Mouse (Mus musculus) testis, postnatal 14 days (tissue): ENCODE measurements around the gene Fcrl1.
"Not testable (repeated sequence)": the region's sequence is repeated elsewhere in the genome, so short reads cannot be mapped to it uniquely, and the experiment has no call there.

ENCODE experiments used
- DNase-seq: peaks from one replicate; pipeline ENCODE4 v3.0.0; 2021; ENCODE audit warnings: low spot score

Gene Fcrl1

GRCm38 (mm10) chr3:87376195-87377165 is at the start of gene Fcrl1:
Gene Fcrl1, plus strand, starts transcription at chr3:87376387.
- DNase-seq = peak; percentile 28

GRCm38 (mm10) chr3:87337899-87338298 is 38.3 kb upstream of the Fcrl1 start:
- no peak for DNase-seq

- not testable (repeated sequence) for DNase-seq
Measured at GRCm38 (mm10) chr3:87350992-87351391, 25.2 kb upstream of the Fcrl1 start.

GRCm38 (mm10) chr3:87357581-87357980 is 18.6 kb upstream of the Fcrl1 start, which contains the start of gene Cd5l:
Gene Cd5l, plus strand, starts transcription at chr3:87357881.
- no peak for DNase-seq

GRCm38 (mm10) chr3:87359215-87359614 is 17.0 kb upstream of the Fcrl1 start:
- DNase-seq = no peak

DNA sequence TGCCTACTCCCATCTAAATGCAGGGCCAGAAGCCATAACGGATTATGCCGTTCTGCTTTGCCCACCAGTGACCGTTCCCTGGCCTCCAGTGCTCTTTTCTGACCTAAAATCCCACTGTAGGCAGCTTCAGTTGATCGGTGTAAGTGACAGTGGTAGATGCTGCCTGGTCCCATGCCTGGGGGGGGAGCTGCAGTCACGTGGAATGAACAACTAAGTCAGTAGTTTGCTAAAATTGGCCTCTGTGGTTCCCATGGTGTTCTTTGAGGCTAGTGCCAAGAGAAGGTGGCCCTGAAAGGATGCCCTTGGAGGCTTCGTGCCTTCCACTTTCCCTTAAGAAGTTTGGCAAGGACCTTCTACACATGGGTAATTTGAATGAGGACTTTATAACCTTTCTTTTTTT is 15.7 kb upstream of the Fcrl1 start:
- no peak for DNase-seq

DNA sequence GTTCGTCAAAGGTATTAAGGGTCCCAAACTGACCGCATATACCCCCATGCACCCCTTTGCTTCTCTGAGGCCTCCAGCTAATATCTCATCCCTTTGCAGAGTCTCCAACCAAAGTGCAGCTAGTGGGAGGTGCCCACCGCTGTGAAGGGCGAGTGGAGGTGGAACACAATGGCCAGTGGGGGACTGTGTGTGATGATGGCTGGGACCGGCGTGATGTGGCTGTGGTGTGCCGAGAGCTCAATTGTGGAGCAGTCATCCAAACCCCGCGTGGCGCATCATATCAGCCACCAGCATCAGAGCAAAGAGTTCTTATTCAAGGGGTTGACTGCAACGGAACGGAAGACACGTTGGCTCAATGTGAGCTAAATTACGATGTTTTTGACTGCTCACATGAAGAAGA is 10.5 kb upstream of the Fcrl1 start:
- no peak for DNase-seq

DNA sequence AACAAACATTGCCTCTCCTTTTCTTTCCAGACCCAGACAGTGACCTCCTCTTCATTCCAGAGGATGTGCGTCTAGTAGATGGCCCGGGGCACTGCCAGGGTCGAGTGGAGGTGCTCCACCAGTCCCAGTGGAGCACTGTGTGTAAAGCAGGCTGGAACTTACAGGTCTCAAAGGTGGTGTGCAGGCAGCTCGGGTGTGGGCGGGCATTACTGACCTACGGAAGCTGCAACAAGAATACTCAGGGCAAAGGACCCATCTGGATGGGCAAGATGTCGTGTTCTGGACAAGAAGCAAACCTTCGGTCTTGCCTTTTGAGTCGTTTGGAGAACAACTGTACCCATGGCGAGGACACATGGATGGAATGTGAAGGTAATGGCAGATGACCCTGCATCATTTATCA is 8.7 kb upstream of the Fcrl1 start:
- DNase-seq = no peak

DNA sequence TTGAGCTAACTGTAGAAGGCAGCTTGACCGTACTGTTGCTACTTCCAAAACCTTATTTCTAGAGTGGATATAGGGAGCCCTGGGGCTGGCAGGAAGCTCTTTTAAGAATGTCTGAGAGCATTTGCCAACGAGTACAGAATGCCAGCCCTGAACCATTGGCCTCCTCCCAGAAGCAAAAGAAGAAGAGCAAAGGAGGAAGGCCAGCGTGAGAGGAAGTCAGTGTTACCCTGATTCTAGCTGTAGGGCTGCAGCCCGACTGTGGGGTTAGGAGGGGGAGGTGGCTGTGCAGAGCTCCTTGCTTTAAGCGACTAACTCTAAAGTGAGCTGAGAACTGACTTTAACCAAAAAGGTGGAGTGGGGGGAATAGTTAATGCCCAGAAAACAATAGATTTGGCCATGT is 7.0 kb upstream of the Fcrl1 start:
- DNase-seq = no peak

- DNase-seq = no peak
Measured at GRCm38 (mm10) chr3:87377228-87377627, 1.0 kb downstream of the Fcrl1 start.

DNA sequence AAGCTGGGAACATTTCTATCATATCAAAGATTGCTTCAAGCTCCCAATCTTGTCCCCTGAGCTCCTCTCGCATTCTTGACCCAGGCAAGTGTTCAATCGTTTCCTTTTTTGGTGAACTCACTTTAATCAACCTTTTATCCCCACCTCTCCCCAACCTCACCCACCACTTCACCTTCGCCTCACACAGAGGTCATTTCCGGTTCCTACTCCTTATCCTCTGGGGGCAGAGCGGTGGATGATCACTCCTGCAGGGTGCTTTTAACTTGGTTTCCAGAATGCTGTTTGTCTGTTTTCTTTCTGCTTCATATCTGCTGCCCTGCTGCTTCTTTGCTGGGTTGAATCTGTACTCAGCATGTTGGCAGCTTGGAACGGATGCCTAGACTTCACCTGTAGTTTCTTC is 1.5 kb downstream of the Fcrl1 start:
- DNase-seq = no peak

DNA sequence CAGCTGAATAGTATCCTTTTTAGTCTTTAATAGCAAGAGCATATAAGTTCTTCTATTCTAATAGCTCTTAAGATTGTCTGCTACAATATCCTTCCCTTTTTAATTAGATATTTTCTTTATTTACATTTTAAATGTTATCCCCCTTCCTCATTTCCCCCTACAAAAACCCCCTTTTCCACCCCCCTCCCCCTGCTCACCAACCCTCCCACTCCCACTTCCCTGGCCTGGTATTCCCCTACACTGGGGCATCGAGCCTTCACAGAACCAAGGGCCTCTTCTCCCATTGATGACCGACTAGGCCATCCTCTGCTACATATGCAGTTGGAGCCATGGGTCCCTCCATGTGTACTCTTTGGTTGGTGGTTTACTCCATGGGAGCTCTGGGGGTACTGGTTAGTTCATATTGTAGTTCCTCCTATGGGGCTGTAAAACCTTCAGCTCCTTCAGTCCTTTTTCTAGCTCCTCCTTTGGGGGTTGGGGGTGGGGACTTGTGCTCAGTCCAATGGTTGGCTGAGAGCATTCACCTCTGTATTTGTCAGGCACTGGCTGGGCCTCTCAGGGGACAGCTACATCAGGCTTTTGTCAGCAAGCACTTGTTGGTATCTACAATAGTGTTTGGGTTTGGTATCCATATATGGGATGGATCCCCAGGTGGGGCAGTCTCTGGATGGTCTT is 3.6 kb downstream of the Fcrl1 start:
- not testable (repeated sequence) for DNase-seq

GRCm38 (mm10) chr3:87381806-87382712 is 5.9 kb downstream of the Fcrl1 start:
- DNase-seq = no peak

DNA sequence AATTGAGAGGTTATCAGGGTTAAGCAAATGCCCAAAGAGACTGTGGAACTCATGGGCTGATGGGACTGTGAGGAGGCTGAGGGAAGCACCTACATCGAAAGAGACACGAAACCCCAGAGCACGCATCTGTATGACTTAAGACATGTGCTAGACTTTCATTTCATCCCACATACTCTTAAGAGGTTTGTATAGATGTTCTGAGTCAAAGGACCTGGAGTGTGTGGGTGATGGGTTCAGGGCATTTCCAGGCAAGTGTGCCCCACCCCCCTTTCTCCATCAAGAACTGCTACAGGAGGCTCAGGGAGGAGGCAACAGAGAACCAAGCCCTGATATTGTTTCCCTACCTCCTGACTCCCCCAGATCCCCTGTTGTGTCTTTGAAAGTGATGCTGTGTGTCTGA is 7.1 kb downstream of the Fcrl1 start:
- DNase-seq = no peak

DNA sequence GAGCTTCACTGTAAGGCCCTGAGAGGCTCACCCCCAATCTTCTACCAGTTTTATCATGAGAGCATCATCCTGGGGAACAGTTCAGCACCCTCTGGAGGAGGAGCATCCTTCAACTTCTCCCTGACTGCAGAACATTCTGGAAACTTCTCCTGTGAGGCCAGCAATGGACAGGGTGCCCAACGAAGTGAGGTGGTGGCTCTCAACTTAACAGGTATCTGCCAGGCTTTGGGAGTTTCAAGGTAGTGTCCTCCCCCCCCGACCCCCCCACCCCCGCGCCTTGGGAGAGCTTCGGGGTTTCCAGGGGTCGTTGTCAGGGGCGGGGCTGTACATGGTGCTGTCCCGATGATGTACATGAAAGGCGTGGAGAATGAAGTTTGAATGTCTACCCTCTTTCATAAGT is 8.9 kb downstream of the Fcrl1 start:
- no peak for DNase-seq

DNA sequence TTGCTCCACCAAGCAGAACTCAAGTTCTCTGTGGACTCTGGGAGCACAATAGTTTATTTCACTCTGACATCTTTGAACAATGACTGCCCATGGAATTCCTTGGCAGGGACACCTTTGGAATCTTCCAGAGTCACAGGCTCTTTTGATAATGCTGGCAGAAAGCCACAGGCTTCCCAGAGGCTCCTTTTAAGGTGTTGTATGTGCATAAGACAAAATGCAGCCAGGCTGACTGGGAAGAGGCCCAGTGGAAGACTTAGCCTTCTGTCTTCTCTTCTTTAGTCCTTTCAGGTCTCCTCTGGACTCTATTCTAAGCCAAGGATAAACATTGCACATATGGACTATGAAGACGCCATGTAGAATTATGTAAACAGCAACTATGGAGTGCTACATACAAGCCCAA is 14.7 kb downstream of the Fcrl1 start:
- DNase-seq = no peak

GRCm38 (mm10) chr3:87398809-87399208 is 22.6 kb downstream of the Fcrl1 start:
- no peak for DNase-seq

GRCm38 (mm10) chr3:87399906-87400305 is 23.7 kb downstream of the Fcrl1 start:
- DNase-seq = no peak

GRCm38 (mm10) chr3:87401321-87401720 is 25.1 kb downstream of the Fcrl1 start:
- DNase-seq = no peak

DNA sequence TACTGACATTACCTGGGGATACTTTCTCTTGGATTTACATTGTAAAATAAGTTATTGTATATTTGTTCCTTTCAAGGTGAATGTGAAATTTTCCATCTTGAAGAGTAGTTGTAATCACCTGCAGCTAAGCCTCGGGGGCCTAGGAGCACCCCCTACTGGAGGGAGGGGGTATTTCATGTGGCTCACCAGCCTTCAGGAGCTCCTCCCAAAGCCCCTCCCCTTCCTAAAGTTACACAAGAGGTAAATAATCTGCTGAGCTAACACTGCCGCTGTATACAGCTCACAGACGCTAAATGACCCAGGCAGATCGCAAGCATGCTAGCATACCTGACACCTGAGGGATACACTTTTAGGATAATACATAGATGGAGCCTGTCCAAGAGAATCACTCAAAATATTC is 32.0 kb downstream of the Fcrl1 start:
- no peak for DNase-seq

DNA sequence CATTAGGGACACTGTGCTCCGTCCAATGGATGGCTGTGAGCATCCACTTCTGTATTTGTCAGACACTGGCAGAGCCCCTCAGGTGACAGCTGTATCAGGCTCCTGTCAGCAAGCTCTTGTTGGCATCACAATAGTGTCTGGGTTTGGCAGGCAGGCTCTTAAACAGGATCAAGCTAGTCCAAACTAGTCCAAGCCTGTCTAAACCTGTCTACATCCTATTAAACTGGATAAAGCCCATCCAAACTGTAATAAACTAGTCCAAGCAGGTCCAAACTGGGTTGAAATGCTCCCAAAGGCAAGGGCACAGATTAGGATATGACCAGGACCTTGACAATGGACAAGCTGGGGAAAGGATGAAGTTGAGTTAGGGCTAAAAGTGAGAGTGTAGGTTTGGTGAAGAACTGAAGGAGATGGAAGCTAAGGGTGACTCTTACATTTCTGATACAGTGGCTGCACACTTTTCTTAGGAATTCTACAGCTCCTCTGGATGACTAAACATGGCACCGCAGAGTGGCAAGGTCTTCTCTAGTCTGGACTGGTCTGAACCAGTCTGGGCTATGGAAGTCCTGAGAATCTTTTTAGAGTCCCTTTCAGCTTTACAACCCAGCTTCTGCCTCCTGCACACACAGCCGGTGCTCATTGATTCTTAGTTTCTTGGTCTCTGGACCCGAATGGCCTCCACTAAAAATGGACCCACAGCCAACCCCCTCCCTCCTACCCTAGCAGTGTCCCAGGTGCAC is 33.2 kb downstream of the Fcrl1 start:
- no peak for DNase-seq
